In genomic region chr1:172317946-172318345, GRCm38 (mm10) we compare ENCODE assay signal across 15 mouse cellular contexts. TPM values are rescaled to one million over a fixed set of nuclear protein-coding genes. Genes with fewer than 3 reads are reported as not detected.
DNase-seq lines count a peak whose midpoint lies in the region; ATAC-seq and TF ChIP-seq lines count a peak whose summit lies in the region.
"Had no signal": no experiment of that assay in that cellular context is flagged by ENCODE, and none has a peak within 500 bp of the region (broad histone marks: within the 10 kb centered on the region; RNA-seq: fewer than 3 reads in every experiment).

No protein-coding gene starts in this region.

- DNase-seq in forebrain, embryonic 10.5 days (ENCODE audit: extremely low spot score, low spot score), result no peak
- no peak for DNase-seq in forebrain, postnatal 0 days
- DNase-seq in cerebellum, postnatal 25 days, result peak; percentile 66 to 70
- no peak for DNase-seq in kidney, adult 8-10 months
- DNase-seq in kidney, adult 18-20 months, result no peak
- DNase-seq: heart, postnatal 4 days; lung, embryonic 14.5 days; thymus, postnatal 14 days had no signal

- H3K27ac ChIP-seq in forebrain, embryonic 10.5 days, result peak overlapping the region; percentile 54; the same call in 1 of the 2 replicates
- no peak overlapping the region for H3K27ac ChIP-seq in forebrain, postnatal 0 days (ENCODE audit: low read depth, low read length)
- peak overlapping the region; percentile 4 for H3K27ac ChIP-seq in midbrain, embryonic 13.5 days
- no peak overlapping the region for H3K27ac ChIP-seq in midbrain, embryonic 15.5 days
- no peak overlapping the region for H3K27ac ChIP-seq in midbrain, embryonic 16.5 days (ENCODE audit: low read length)
- H3K27ac ChIP-seq: kidney, embryonic 15.5 days had no signal

- H3K27me3 ChIP-seq in forebrain, embryonic 10.5 days (ENCODE audit: poor library complexity, severe bottlenecking), result peaks cover 55% of the 10 kb centered on the region
- no peaks in the 10 kb centered on the region for H3K27me3 ChIP-seq in forebrain, postnatal 0 days (ENCODE audit: insufficient read depth, low read length)
- peaks cover 3% of the 10 kb centered on the region; the same call in 1 of the 2 replicates for H3K27me3 ChIP-seq in midbrain, embryonic 13.5 days
- no peaks in the 10 kb centered on the region for H3K27me3 ChIP-seq in midbrain, embryonic 15.5 days (replicated peaks)
- H3K27me3 ChIP-seq in midbrain, embryonic 16.5 days (ENCODE audit: control insufficient read depth, insufficient read depth, low read depth, low read length), result no peaks in the 10 kb centered on the region
- H3K27me3 ChIP-seq: kidney, embryonic 15.5 days had no signal

- H3K9ac ChIP-seq in forebrain, postnatal 0 days, result no peak overlapping the region
- H3K9ac ChIP-seq in midbrain, embryonic 13.5 days (replicated peaks), result 0 out of 2 replicates have a peak overlapping the region, but pooled peaks have one; percentile 28
- H3K9ac ChIP-seq in midbrain, embryonic 15.5 days, result no peak overlapping the region
- H3K9ac ChIP-seq in midbrain, embryonic 16.5 days (ENCODE audit: low read depth, low read length), result 0 out of 2 replicates have a peak overlapping the region, but pooled peaks have one; percentile 10
- H3K9ac ChIP-seq: kidney, embryonic 15.5 days; lung, embryonic 14.5 days had no signal

- peaks cover 55% of the 10 kb centered on the region for H3K36me3 ChIP-seq in forebrain, embryonic 10.5 days (replicated peaks)
- peaks cover 30% of the 10 kb centered on the region for H3K36me3 ChIP-seq in forebrain, postnatal 0 days (ENCODE audit: insufficient read depth)
- H3K36me3 ChIP-seq in midbrain, embryonic 13.5 days, result peaks cover 19% of the 10 kb centered on the region; the same call in 1 of the 2 replicates
- no peaks in the 10 kb centered on the region for H3K36me3 ChIP-seq in midbrain, embryonic 15.5 days (replicated peaks)
- H3K36me3 ChIP-seq in midbrain, embryonic 16.5 days (ENCODE audit: control insufficient read depth, insufficient read depth, low read length), result no peaks in the 10 kb centered on the region; the same call in 1 of the 2 replicates

- H3K4me2 ChIP-seq in forebrain, postnatal 0 days (ENCODE audit: low read depth), result no peak overlapping the region
- no peak overlapping the region for H3K4me2 ChIP-seq in midbrain, embryonic 13.5 days (replicated peaks)
- no peak overlapping the region for H3K4me2 ChIP-seq in midbrain, embryonic 15.5 days
- H3K4me2 ChIP-seq in midbrain, embryonic 16.5 days (ENCODE audit: low read length), result no peak overlapping the region
- H3K4me2 ChIP-seq: kidney, embryonic 15.5 days; lung, embryonic 14.5 days had no signal

- WGBS in forebrain, embryonic 10.5 days, result 56% methylated on average over 15 of the region's 15 CpGs
- 59% methylated on average over 15 of the region's 15 CpGs for WGBS in forebrain, postnatal 0 days
- WGBS in midbrain, embryonic 13.5 days, result 54% methylated on average over 15 of the region's 15 CpGs
- WGBS in midbrain, embryonic 15.5 days, result 49% methylated on average over 15 of the region's 15 CpGs
- WGBS in midbrain, embryonic 16.5 days, result 43% methylated on average over 15 of the region's 15 CpGs

- TF ChIP-seq CTCF in forebrain, postnatal 0 days (IDR thresholded peaks at IDR 0.05; ENCODE audit: low read depth), result no peak

- no peak for ATAC-seq in forebrain, postnatal 0 days
- no peak for ATAC-seq in midbrain, embryonic 13.5 days
- no peak for ATAC-seq in midbrain, embryonic 15.5 days (replicated peaks)
- no peak for ATAC-seq in midbrain, embryonic 16.5 days
- ATAC-seq: activated CD4-positive, CD25-positive, alpha-beta regulatory T cell, adult 4 months had no signal

- no peak overlapping the region for H3K4me3 ChIP-seq in forebrain, embryonic 10.5 days
- H3K4me3 ChIP-seq in forebrain, postnatal 0 days (ENCODE audit: low read depth, low read length), result no peak overlapping the region
- H3K4me3 ChIP-seq in midbrain, embryonic 13.5 days (replicated peaks), result no peak overlapping the region
- H3K4me3 ChIP-seq in midbrain, embryonic 15.5 days, result no peak overlapping the region
- H3K4me3 ChIP-seq in midbrain, embryonic 16.5 days (ENCODE audit: low read depth, low read length), result no peak overlapping the region
- H3K4me3 ChIP-seq: kidney, embryonic 15.5 days had no signal

- no peaks in the 10 kb centered on the region for H3K9me3 ChIP-seq in forebrain, embryonic 10.5 days
- H3K9me3 ChIP-seq in forebrain, postnatal 0 days (ENCODE audit: low read length), result no peaks in the 10 kb centered on the region
- H3K9me3 ChIP-seq in midbrain, embryonic 13.5 days, result no peaks in the 10 kb centered on the region
- H3K9me3 ChIP-seq in midbrain, embryonic 15.5 days, result no peaks in the 10 kb centered on the region
- H3K9me3 ChIP-seq in midbrain, embryonic 16.5 days (replicated peaks; ENCODE audit: control insufficient read depth, low read length, poor library complexity, severe bottlenecking), result no peaks in the 10 kb centered on the region
- H3K9me3 ChIP-seq: kidney, embryonic 15.5 days; megakaryocyte, embryonic 14.5 days had no signal

- peaks cover 78% of the 10 kb centered on the region for H3K4me1 ChIP-seq in forebrain, embryonic 10.5 days
- H3K4me1 ChIP-seq in forebrain, postnatal 0 days (ENCODE audit: insufficient read depth), result peaks cover 15% of the 10 kb centered on the region
- peaks cover 79% of the 10 kb centered on the region for H3K4me1 ChIP-seq in midbrain, embryonic 13.5 days (replicated peaks)
- peaks cover 28% of the 10 kb centered on the region for H3K4me1 ChIP-seq in midbrain, embryonic 15.5 days
- H3K4me1 ChIP-seq in midbrain, embryonic 16.5 days (ENCODE audit: control insufficient read depth, insufficient read depth, low read length), result peaks cover 14% of the 10 kb centered on the region

RNA-seq across cellular contexts. Expression of gene Kcnj9, which starts 11.2 kb away (rescaled TPM):
- 0.17 and 0.43 TPM in 2 replicates for polyA plus RNA-seq in forebrain, embryonic 10.5 days (2016; fragmentation: Nextera tagmentation; extraction: Ambion mirVana)
- total RNA-seq in forebrain, postnatal 0 days (2014; rRNA removed), result 7.5 and 8.6 TPM in 2 replicates
- 2.9 and 4.8 TPM in 2 replicates for polyA plus RNA-seq in forebrain, postnatal 0 days (2015; fragmentation: Nextera tagmentation; extraction: Ambion mirVana)
- 3.6 and 3.9 TPM in 2 replicates for polyA plus RNA-seq in midbrain, embryonic 13.5 days (2015; fragmentation: Nextera tagmentation; extraction: Ambion mirVana)
- 5.6 and 5.9 TPM in 2 replicates for polyA plus RNA-seq in midbrain, embryonic 15.5 days (2015; fragmentation: Nextera tagmentation; extraction: Ambion mirVana)
- polyA plus RNA-seq in midbrain, embryonic 16.5 days (2015; fragmentation: Nextera tagmentation; extraction: Ambion mirVana), result 7.7 and 7.8 TPM in 2 replicates
- total RNA-seq: granulocyte monocyte progenitor cell, adult 5-6 weeks; heart, postnatal 4 days had no signal
- polyA plus RNA-seq: kidney, embryonic 15.5 days had no signal

RNA-seq across cellular contexts. Expression of gene Atp1a2, which starts 20.1 kb away (rescaled TPM):
- 0.86 and 2.0 TPM in 2 replicates for polyA plus RNA-seq in forebrain, embryonic 10.5 days (2016; fragmentation: Nextera tagmentation; extraction: Ambion mirVana)
- 213 and 294 TPM in 2 replicates for total RNA-seq in forebrain, postnatal 0 days (2014; rRNA removed)
- 54.4 and 75.2 TPM in 2 replicates for polyA plus RNA-seq in forebrain, postnatal 0 days (2015; fragmentation: Nextera tagmentation; extraction: Ambion mirVana)
- 25.3 and 25.8 TPM in 2 replicates for polyA plus RNA-seq in midbrain, embryonic 13.5 days (2015; fragmentation: Nextera tagmentation; extraction: Ambion mirVana)
- 56.5 and 63.1 TPM in 2 replicates for polyA plus RNA-seq in midbrain, embryonic 15.5 days (2015; fragmentation: Nextera tagmentation; extraction: Ambion mirVana)
- polyA plus RNA-seq in midbrain, embryonic 16.5 days (2015; fragmentation: Nextera tagmentation; extraction: Ambion mirVana), result 53.2 and 69.0 TPM in 2 replicates
- total RNA-seq: granulocyte monocyte progenitor cell, adult 5-6 weeks had no signal

RNA-seq across cellular contexts. Expression of gene Kcnj10, which starts 23.1 kb away (rescaled TPM):
- polyA plus RNA-seq in forebrain, embryonic 10.5 days (2016; fragmentation: Nextera tagmentation; extraction: Ambion mirVana), result 0.46 and 0.47 TPM in 2 replicates
- total RNA-seq in forebrain, postnatal 0 days (2014; rRNA removed), result 3.2 and 4.1 TPM in 2 replicates
- polyA plus RNA-seq in forebrain, postnatal 0 days (2015; fragmentation: Nextera tagmentation; extraction: Ambion mirVana), result 1.4 and 2.9 TPM in 2 replicates
- polyA plus RNA-seq in midbrain, embryonic 13.5 days (2015; fragmentation: Nextera tagmentation; extraction: Ambion mirVana), result 0.98 TPM in 2 replicates
- polyA plus RNA-seq in midbrain, embryonic 15.5 days (2015; fragmentation: Nextera tagmentation; extraction: Ambion mirVana), result 1.8 TPM in 2 replicates
- 1.5 and 2.5 TPM in 2 replicates for polyA plus RNA-seq in midbrain, embryonic 16.5 days (2015; fragmentation: Nextera tagmentation; extraction: Ambion mirVana)

RNA-seq across cellular contexts. Expression of gene Igsf8, which starts 56.5 kb away (rescaled TPM):
- 53.0 and 55.4 TPM in 2 replicates for polyA plus RNA-seq in forebrain, embryonic 10.5 days (2016; fragmentation: Nextera tagmentation; extraction: Ambion mirVana)
- 117 and 136 TPM in 2 replicates for total RNA-seq in forebrain, postnatal 0 days (2014; rRNA removed)
- 110 and 113 TPM in 2 replicates for polyA plus RNA-seq in forebrain, postnatal 0 days (2015; fragmentation: Nextera tagmentation; extraction: Ambion mirVana)
- polyA plus RNA-seq in midbrain, embryonic 13.5 days (2015; fragmentation: Nextera tagmentation; extraction: Ambion mirVana), result 90.3 and 112 TPM in 2 replicates
- polyA plus RNA-seq in midbrain, embryonic 15.5 days (2015; fragmentation: Nextera tagmentation; extraction: Ambion mirVana), result 66.2 and 77.2 TPM in 2 replicates
- polyA plus RNA-seq in midbrain, embryonic 16.5 days (2015; fragmentation: Nextera tagmentation; extraction: Ambion mirVana), result 63.9 and 64.0 TPM in 2 replicates

RNA-seq across cellular contexts. Expression of gene Pigm, which starts 58.4 kb away (rescaled TPM):
- 10.6 and 10.8 TPM in 2 replicates for polyA plus RNA-seq in forebrain, embryonic 10.5 days (2016; fragmentation: Nextera tagmentation; extraction: Ambion mirVana)
- total RNA-seq in forebrain, postnatal 0 days (2014; rRNA removed), result 10.4 and 14.5 TPM in 2 replicates
- polyA plus RNA-seq in forebrain, postnatal 0 days (2015; fragmentation: Nextera tagmentation; extraction: Ambion mirVana), result 1.9 and 2.3 TPM in 2 replicates
- 4.9 and 5.7 TPM in 2 replicates for polyA plus RNA-seq in midbrain, embryonic 13.5 days (2015; fragmentation: Nextera tagmentation; extraction: Ambion mirVana)
- polyA plus RNA-seq in midbrain, embryonic 15.5 days (2015; fragmentation: Nextera tagmentation; extraction: Ambion mirVana), result 4.0 and 4.1 TPM in 2 replicates
- 3.4 and 3.5 TPM in 2 replicates for polyA plus RNA-seq in midbrain, embryonic 16.5 days (2015; fragmentation: Nextera tagmentation; extraction: Ambion mirVana)

Comparison
In these comparisons a context has a peak if more than half of its experiments do, and no peak if none do; other contexts are left out.
1. H3K27ac ChIP-seq: peak in forebrain, embryonic 10.5 days (single experiment) and midbrain, embryonic 13.5 days (single experiment); none in forebrain, postnatal 0 days (single experiment), midbrain, embryonic 15.5 days (single experiment) and midbrain, embryonic 16.5 days (single experiment).
2. H3K9ac ChIP-seq: peak in midbrain, embryonic 13.5 days (single experiment) and midbrain, embryonic 16.5 days (single experiment); none in forebrain, postnatal 0 days (single experiment) and midbrain, embryonic 15.5 days (single experiment).
3. DNase-seq: peak in cerebellum, postnatal 25 days (2 of 2); none in forebrain, embryonic 10.5 days (single experiment), forebrain, postnatal 0 days (single experiment), kidney, adult 8-10 months (0 of 2) and kidney, adult 18-20 months (single experiment).